Mouse (Mus musculus) midbrain, embryonic 11.5 days (tissue): ENCODE data around the gene Il18. TPM values are rescaled to one million over a fixed set of nuclear protein-coding genes. Genes with fewer than 3 reads are reported as not detected.

ENCODE experiments used
- ATAC-seq: fragments of 200-750 bp; cut with Nextera tagmentation; 2 replicates; pipeline ENCODE4 v1.8.0; 2017; ENCODE audit warnings: moderate TSS enrichment, moderate library complexity; ENCODE audit not compliant: low FRiP score
- DNase-seq: peaks from one replicate; pipeline ENCODE4 v3.0.0; 2015; ENCODE audit warnings: low spot score; ENCODE audit errors: missing footprints
- H3K27ac ChIP-seq: fragments of 300-500 bp; sonication (generic); 2 replicates; pipeline ENCODE4 v1.5.1; 2014; ENCODE audit warnings: low read depth, low read length
- H3K27me3 ChIP-seq: fragments of 300-500 bp; sonication (generic); 2 replicates; pipeline ENCODE4 v1.6.1; 2014; ENCODE audit warnings: mild to moderate bottlenecking, low read length, moderate library complexity, mixed read lengths; ENCODE audit not compliant: control insufficient read depth, insufficient read depth
- H3K36me3 ChIP-seq: fragments of 300-500 bp; sonication (generic); 2 replicates; pipeline ENCODE4 v1.6.1; 2014; ENCODE audit warnings: mild to moderate bottlenecking, low read length, moderate library complexity, mixed read lengths; ENCODE audit not compliant: control insufficient read depth, insufficient read depth
- H3K4me1 ChIP-seq: fragments of 300-500 bp; sonication (generic); 2 replicates; pipeline ENCODE4 v1.6.1; 2014; ENCODE audit warnings: low read length; ENCODE audit not compliant: control insufficient read depth, insufficient read depth
- H3K4me2 ChIP-seq: fragments of 300-500 bp; sonication (generic); 2 replicates; pipeline ENCODE4 v1.6.1; 2014; ENCODE audit warnings: mild to moderate bottlenecking, moderate library complexity
- H3K4me3 ChIP-seq: fragments of 300-500 bp; sonication (generic); 2 replicates; pipeline ENCODE4 v1.5.1; 2014; ENCODE audit warnings: low read depth, low read length
- H3K9ac ChIP-seq: fragments of 300-500 bp; sonication (generic); 2 replicates; pipeline ENCODE4 v1.6.1; 2014; ENCODE audit warnings: low read length
- H3K9me3 ChIP-seq: fragments of 300-500 bp; sonication (generic); 2 replicates; pipeline ENCODE4 v1.6.1; 2016; ENCODE audit warnings: low read length; ENCODE audit not compliant: control insufficient read depth
- WGBS: fragments of 180-500 bp; shearing (Covaris S2); extraction: QIAGEN DNeasy Blood & Tissue Kit; methylation state at CpG from one replicate; pipeline ENCODE4 v1.1.7; 2014; 5-methylcytosine and 5-hydroxymethylcytosine counted together
- polyA plus RNA-seq: library from polyadenylated mRNA; unstranded; fragments of >200 nt; fragmentation: Nextera tagmentation; extraction: Ambion mirVana; gene quantifications from 2 replicates; pipeline ENCODE4 v1.2.1, GENCODE M21; 2014

Gene Il18
- polyA plus RNA-seq = 20.6 and 23.2 TPM in 2 replicates

DNA sequence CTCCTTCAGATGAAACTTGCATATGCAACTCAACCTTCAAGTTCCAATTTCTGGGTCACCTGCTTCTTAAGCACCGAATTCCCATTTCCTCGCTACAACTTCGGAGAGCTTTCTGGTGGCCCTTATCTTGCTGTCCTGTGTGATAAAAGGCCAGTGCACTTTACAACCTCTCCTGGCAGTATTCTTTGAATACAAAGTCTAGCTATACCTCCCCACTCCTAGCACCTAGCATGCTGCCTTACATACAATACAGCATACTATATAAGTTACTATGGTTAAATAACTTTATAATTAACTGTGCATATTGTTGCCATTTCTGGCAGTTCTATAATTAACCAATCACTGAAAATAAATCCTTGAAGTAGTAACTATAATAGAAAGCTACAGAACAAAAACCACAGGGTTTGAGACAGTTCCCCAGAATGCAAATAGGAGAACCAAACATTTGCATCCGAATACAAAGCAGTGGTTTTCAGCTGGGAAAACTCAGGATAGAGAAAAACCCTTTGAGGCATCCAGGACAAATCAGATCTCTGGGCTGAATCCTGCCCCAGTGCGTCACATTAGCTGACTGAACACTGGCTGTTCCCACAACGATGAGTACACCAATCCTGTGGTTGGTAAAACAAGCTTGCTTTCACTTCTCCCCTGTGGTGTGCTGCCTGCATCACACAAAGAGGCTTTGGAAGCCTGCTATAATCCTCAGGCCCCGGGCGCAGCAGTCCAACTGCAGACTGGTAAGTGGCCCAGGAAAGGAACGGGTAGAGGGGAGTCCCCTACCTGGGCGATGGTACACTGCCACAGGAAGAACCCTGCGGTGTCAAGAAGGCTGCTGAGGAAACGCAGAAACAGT lies at the start of gene Il18:
Gene Il18, plus strand, starts transcription at position 587 of the 853 bp plus-strand sequence.
- H3K36me3 ChIP-seq = no peaks in the 10 kb centered on the region
- 21% methylated on average over 12 of the region's 12 CpGs for WGBS
- peak within 1 kb of the TSS; percentile 63 for H3K9ac ChIP-seq
- H3K4me3 ChIP-seq = peak within 1 kb of the TSS; percentile 27
- peak within 1 kb of the TSS; percentile 88 for H3K27ac ChIP-seq
- peak within 1 kb of the TSS; percentile 45 for H3K4me2 ChIP-seq
- ATAC-seq (peak; percentile 98), DNase-seq (peak; percentile 95)
- no peaks in the 10 kb centered on the region for H3K27me3 ChIP-seq
- no peaks in the 10 kb centered on the region for H3K9me3 ChIP-seq
- peaks cover 12% of the 10 kb centered on the region; the same call in 1 of the 2 replicates for H3K4me1 ChIP-seq

DNA sequence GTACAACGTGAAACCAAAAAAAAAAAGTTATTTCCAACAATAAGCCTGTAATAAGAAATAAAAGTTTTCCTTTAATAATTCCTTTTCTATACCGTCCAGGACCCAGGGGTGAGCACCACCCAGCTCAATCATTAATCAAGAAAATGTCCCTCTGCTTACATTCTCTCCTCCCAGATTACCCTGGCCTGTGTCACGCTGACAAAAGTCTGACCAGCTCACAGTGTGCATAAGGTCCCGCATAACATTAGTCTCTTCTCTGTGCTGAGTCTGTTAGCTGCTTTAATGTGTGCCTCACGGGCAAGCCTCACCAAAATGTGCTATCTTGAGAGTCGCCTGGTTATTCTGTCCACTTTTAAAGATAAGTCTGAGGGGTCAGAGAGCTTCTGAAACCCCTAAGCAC lies 49.2 kb upstream of the Il18 start:
- no peak for ATAC-seq
- no peak overlapping the region for H3K27ac ChIP-seq

DNA sequence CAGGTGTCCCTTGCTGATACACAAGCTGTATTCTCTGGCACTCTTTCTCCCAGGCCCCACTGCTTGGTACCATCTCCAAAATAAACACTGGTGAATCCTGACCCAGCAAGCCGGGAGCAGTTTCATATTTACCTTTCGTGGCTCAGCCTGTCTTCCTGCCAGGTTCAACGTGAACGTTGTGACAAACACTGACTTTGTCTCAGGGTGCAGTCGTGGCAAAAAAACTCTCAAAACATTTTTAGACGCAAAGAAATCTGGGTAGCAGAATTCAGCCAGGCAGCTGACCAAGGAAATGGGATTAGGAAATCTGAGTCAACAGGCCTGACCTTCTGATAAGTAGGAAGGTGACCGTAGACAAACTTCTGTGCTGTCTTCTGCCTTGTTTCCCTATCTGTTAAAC lies 47.1 kb upstream of the Il18 start:
- Histone ChIP-seq H3K27ac (no peak overlapping the region), H3K36me3 (no peaks in the 10 kb centered on the region), H3K9ac (no peak overlapping the region), H3K4me1 (no peaks in the 10 kb centered on the region), H3K4me2 (no peak overlapping the region), H3K4me3 (no peak overlapping the region), H3K9me3 (no peaks in the 10 kb centered on the region), H3K27me3 (no peaks in the 10 kb centered on the region)
- WGBS = 80% methylated on average over 7 of the region's 7 CpGs
- ATAC-seq (no peak), DNase-seq (no peak)

More for the DNA sequence above, 49.2 kb upstream of the Il18 start:
- Histone ChIP-seq H3K4me2 (no peak overlapping the region), H3K9ac (no peak overlapping the region), H3K4me1 (no peaks in the 10 kb centered on the region), H3K27me3 (no peaks in the 10 kb centered on the region), H3K9me3 (no peaks in the 10 kb centered on the region), H3K36me3 (no peaks in the 10 kb centered on the region), H3K4me3 (no peak overlapping the region)
- DNase-seq = no peak
- 69% methylated on average over 6 of the region's 6 CpGs for WGBS

DNA sequence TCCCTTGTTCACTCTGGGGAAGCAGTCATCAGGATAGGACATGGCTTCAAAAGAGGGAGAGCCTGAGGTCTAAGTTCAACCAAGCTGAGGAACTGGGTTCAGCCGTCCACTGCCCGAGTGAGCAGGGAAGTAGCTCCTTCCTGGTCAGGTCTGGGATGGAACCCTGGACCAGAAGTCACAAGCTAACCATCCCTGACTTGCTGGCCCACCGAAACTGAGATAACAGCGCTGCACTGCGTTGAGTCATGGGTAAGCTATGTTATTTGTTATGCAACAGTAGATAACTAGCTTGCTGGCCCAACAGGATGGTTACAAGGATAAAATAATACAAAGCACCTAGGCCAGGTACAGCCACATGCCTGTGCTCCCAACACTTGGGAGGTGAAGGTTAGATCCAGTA lies 39.2 kb upstream of the Il18 start:
- WGBS = 82% methylated on average over 5 of the region's 5 CpGs
- H3K27ac ChIP-seq = no peak overlapping the region
- no peaks in the 10 kb centered on the region for H3K9me3 ChIP-seq
- H3K9ac ChIP-seq = no peak overlapping the region
- no peaks in the 10 kb centered on the region for H3K36me3 ChIP-seq
- no peak for DNase-seq
- no peak overlapping the region for H3K4me3 ChIP-seq
- no peaks in the 10 kb centered on the region for H3K27me3 ChIP-seq
- H3K4me1 ChIP-seq = no peaks in the 10 kb centered on the region
- no peak for ATAC-seq
- no peak overlapping the region for H3K4me2 ChIP-seq

DNA sequence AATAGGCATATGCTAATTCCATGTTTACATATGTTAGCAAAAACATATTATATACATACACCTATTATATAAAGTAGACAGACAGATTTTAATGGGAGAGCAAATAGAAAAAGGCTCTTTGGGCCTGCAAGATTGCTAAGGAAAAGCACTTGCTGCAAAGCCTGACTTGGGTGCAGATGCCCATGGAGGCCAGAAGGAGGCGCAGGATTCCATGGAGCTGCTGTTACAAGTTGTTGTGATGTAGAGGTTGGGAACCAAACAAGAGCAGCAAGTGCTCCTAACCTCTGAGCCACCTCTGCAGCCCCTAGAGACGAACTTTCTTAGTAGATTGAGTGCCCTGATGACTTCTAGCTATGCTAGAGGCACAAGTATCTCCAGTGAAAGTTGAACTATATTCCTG lies 35.8 kb upstream of the Il18 start:
- no peak overlapping the region for H3K27ac ChIP-seq
- 13% methylated on average over 2 of the region's 2 CpGs for WGBS
- no peaks in the 10 kb centered on the region for H3K27me3 ChIP-seq

DNA sequence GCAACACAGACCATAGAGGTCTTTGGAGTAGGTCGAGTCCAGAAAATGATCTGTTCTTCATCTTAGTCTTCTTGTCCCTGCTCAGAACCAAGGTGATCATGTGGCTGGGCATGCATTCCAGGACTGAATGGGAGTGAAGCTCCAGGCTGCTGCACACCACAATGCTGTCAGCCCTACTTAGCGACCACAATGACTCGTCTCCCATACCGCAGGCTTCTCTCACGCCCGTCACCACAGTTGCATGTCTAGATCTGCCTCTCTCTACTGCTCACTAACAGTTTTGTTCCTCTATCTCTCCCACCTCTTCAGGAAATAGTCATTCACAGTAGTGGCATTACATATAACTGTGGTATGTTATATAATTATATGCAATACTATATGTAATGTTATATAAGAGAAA lies 33.9 kb upstream of the Il18 start:
- 90% methylated on average over 6 of the region's 6 CpGs for WGBS
- no peak for ATAC-seq

More for the DNA sequence above, 35.8 kb upstream of the Il18 start:
- H3K4me2 ChIP-seq = no peak overlapping the region
- H3K36me3 ChIP-seq = no peaks in the 10 kb centered on the region
- H3K9ac ChIP-seq = no peak overlapping the region
- no peaks in the 10 kb centered on the region for H3K9me3 ChIP-seq
- H3K4me3 ChIP-seq = no peak overlapping the region
- ATAC-seq (no peak), DNase-seq (no peak)
- no peaks in the 10 kb centered on the region for H3K4me1 ChIP-seq

DNA sequence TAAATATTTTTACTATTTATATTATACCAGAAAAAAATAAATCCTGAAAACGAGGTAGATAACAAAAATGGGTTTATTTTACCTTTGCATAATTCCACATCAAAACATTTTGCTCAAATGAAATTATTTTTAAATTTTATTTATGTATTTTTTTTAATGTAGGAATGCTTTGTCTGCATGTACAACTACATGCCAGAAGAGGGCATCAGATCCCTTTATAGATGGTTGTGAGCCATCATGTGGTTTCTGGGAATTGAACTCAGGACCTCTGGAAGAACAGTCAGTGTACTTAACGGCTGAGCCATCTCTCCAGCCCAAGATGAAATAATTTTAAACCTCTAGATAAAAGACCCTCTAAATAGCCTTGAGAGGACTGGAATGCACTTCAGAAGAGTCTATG lies 33.1 kb upstream of the Il18 start:
- Histone ChIP-seq H3K9ac (no peak overlapping the region), H3K4me2 (no peak overlapping the region), H3K4me3 (no peak overlapping the region), H3K9me3 (no peaks in the 10 kb centered on the region), H3K27me3 (no peaks in the 10 kb centered on the region), H3K36me3 (no peaks in the 10 kb centered on the region), H3K4me1 (no peaks in the 10 kb centered on the region), H3K27ac (no peak overlapping the region)
- WGBS = 58% methylated on average over 2 of the region's 2 CpGs
- ATAC-seq (no peak), DNase-seq (no peak)

More for the DNA sequence above, 33.9 kb upstream of the Il18 start:
- Histone ChIP-seq H3K4me3 (no peak overlapping the region), H3K36me3 (no peaks in the 10 kb centered on the region), H3K4me2 (no peak overlapping the region), H3K9me3 (no peaks in the 10 kb centered on the region), H3K27ac (no peak overlapping the region), H3K4me1 (no peaks in the 10 kb centered on the region), H3K9ac (no peak overlapping the region), H3K27me3 (no peaks in the 10 kb centered on the region)
- no peak for DNase-seq

DNA sequence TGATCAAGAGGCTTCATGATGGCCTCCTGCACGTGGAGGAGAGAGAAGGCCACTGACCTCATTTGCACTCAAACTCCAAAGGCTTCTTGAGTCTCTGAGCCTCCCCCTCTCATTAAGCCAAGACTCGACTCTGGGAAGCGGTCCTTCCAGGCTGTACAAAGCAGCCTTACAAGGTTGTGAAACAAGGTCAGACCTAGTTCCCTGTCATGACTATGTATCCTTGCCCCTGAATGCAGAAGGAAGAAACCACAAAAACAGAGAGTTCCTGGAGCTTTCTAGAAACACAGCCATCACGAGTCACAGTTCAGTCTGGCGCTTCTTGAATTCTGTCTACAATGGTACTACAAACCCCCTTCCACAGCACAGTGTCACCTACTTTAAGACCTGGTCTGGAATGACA lies 32.1 kb upstream of the Il18 start:
- DNase-seq = no peak
- 84% methylated on average over 5 of the region's 5 CpGs for WGBS
- H3K36me3 ChIP-seq = no peaks in the 10 kb centered on the region
- no peaks in the 10 kb centered on the region for H3K27me3 ChIP-seq
- no peak overlapping the region for H3K4me2 ChIP-seq
- H3K27ac ChIP-seq = no peak overlapping the region
- peaks cover 4% of the 10 kb centered on the region for H3K4me1 ChIP-seq
- no peak overlapping the region for H3K4me3 ChIP-seq
- no peak overlapping the region for H3K9ac ChIP-seq
- H3K9me3 ChIP-seq = no peaks in the 10 kb centered on the region
- no peak for ATAC-seq

DNA sequence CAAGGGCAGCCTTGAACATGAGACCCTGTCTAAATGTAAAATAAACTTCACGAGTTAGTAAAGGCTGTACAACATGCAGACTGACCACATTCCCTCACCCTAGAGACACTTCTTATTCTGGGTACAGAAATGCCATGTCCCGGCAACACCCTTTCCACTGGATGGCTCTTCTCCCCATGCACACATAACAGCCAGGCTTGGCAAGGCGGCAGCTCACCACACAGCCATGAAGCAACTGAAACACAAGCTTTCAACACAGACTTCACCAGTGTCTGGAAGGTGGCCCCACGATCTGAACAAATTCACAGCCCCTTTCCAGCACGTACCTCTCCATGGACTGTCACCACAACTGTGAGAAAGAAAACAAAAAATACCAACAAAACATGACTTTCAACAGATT lies 29.7 kb upstream of the Il18 start:
- Histone ChIP-seq H3K27ac (no peak overlapping the region), H3K4me2 (no peak overlapping the region), H3K9ac (no peak overlapping the region), H3K27me3 (no peaks in the 10 kb centered on the region), H3K4me1 (peaks cover 9% of the 10 kb centered on the region), H3K9me3 (no peaks in the 10 kb centered on the region), H3K36me3 (no peaks in the 10 kb centered on the region), H3K4me3 (no peak overlapping the region)
- 90% methylated on average over 5 of the region's 5 CpGs for WGBS
- no peak for ATAC-seq
- no peak for DNase-seq
